Mouse (Mus musculus) kidney, adult 2 months (tissue): ENCODE results near the gene Ccnj.

Experiments used
- CTCF ChIP-seq: fragments of 200-500 bp; conservative IDR thresholded peaks from 2 replicates; pipeline ENCODE4 v1.5.1; 2011; ENCODE audit warnings: low read depth, mild to moderate bottlenecking, control low read depth, low read length, moderate library complexity, mixed read lengths; ENCODE audit not compliant: insufficient read depth, insufficient read length
- POLR2A ChIP-seq: fragments of 200-500 bp; IDR thresholded peaks from one replicate; pipeline ENCODE4 v1.6.1; 2011; ENCODE audit warnings: low read depth, low read length, control low read depth

- no peak for TF ChIP-seq CTCF
- TF ChIP-seq POLR2A: no peak
Measured at GRCm38 (mm10) chr19:40818764-40819163, 12.3 kb upstream of the Ccnj start.
